Mouse (Mus musculus) cerebellum, adult 2 months (tissue): Measurements from ENCODE around the gene Zfp277.

Experiments
- CTCF ChIP-seq: fragments of 200-500 bp; IDR thresholded peaks from 2 replicates; pipeline ENCODE4 v1.5.1; 2011; ENCODE audit warnings: low read depth, mild to moderate bottlenecking, control low read depth, low read length, moderate library complexity, borderline replicate concordance; ENCODE audit not compliant: insufficient read depth
- POLR2A ChIP-seq: fragments of 200-500 bp; IDR thresholded peaks from 2 replicates; pipeline ENCODE4 v1.6.1; 2011; ENCODE audit warnings: low read length, control low read depth, borderline replicate concordance; ENCODE audit not compliant: insufficient read depth

DNA sequence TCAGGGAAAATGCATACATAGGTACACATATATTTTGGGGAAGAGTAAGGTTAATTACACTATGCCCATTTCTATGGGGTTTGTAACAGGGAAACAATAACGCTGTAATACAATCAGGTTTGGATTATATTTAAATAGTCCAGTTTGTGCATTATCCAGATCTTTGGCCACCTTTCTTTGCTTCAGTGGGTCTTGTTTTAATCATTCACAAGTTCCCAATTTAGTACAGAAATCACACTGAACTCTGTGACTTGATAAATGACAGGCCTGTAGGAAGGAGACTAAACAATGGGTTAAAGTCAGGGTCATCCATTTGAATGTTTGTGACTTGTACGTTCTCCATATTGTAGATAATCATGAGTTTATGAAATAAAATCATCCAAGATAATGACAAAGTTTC, 130.6 kb downstream of the Zfp277 start:
- TF ChIP-seq CTCF: no peak
- TF ChIP-seq POLR2A: no peak
